Mouse (Mus musculus) spleen, adult 2 months (tissue): ENCODE results near the gene C130073F10Rik. TPM values are rescaled to one million over a fixed set of nuclear protein-coding genes. Genes with fewer than 3 reads are reported as not detected.
"Not testable (repeated sequence)": the region's sequence is repeated elsewhere in the genome, so short reads cannot be mapped to it uniquely, and the experiment has no call there.

Source experiments
- DNase-seq, 2 experiments: peaks; one replicate each; pipeline versions ENCODE4 v3.0.0 to v3.0.0-alpha.2; 2012 to 2021; ENCODE audit warnings: low spot score in 2 of 2, low read depth in 1 of 2
- H3K27ac ChIP-seq: fragments of 200-500 bp; 2 replicates; pipeline ENCODE4 v1.5.1; 2012; ENCODE audit warnings: low read length, inconsistent platforms; ENCODE audit not compliant: insufficient read depth
- H3K27me3 ChIP-seq: fragments of 200-500 bp; 2 replicates; pipeline ENCODE4 v1.6.1; 2012; ENCODE audit warnings: mild to moderate bottlenecking, moderate library complexity, low read length, inconsistent platforms; ENCODE audit not compliant: control insufficient read depth, insufficient read depth
- H3K36me3 ChIP-seq: fragments of 200-500 bp; 2 replicates; pipeline ENCODE4 v1.6.1; 2012; ENCODE audit warnings: mild to moderate bottlenecking, low read length, inconsistent platforms; ENCODE audit not compliant: control insufficient read depth, insufficient read depth
- H3K4me1 ChIP-seq: fragments of 200-500 bp; 2 replicates; pipeline ENCODE4 v1.6.1; 2011; ENCODE audit warnings: inconsistent platforms; ENCODE audit not compliant: control insufficient read depth, insufficient read depth, insufficient read length
- H3K4me3 ChIP-seq: fragments of 200-500 bp; 2 replicates; pipeline ENCODE4 v1.5.1; 2011; ENCODE audit warnings: mild to moderate bottlenecking, inconsistent platforms; ENCODE audit not compliant: insufficient read depth, insufficient read length; ENCODE audit errors: extremely low read depth
- CTCF ChIP-seq: fragments of 200-500 bp; IDR thresholded peaks from 2 replicates; pipeline ENCODE4 v1.5.1; 2011; ENCODE audit warnings: mild to moderate bottlenecking, inconsistent platforms; ENCODE audit not compliant: insufficient read depth, insufficient read length, insufficient replicate concordance; ENCODE audit errors: extremely low read depth
- POLR2A ChIP-seq: fragments of 200-500 bp; IDR thresholded peaks from 2 replicates; pipeline ENCODE4 v1.6.1; 2011; ENCODE audit warnings: low read depth, low read length, inconsistent platforms
- WGBS: fragments of 180-500 bp; shearing (Covaris S2); methylation state at CpG from one replicate; pipeline ENCODE4 v1.1.7; 2018; 5-methylcytosine and 5-hydroxymethylcytosine counted together
- polyA plus RNA-seq: library from polyadenylated mRNA; depleted of rRNA; stranded (reverse); fragments of >200 nt; gene quantifications from 2 replicates; pipeline ENCODE4 v1.2.3, GENCODE M21; 2012; rRNA removed

The C130073F10Rik gene
- polyA plus RNA-seq: not detected in 2 replicates

DNA sequence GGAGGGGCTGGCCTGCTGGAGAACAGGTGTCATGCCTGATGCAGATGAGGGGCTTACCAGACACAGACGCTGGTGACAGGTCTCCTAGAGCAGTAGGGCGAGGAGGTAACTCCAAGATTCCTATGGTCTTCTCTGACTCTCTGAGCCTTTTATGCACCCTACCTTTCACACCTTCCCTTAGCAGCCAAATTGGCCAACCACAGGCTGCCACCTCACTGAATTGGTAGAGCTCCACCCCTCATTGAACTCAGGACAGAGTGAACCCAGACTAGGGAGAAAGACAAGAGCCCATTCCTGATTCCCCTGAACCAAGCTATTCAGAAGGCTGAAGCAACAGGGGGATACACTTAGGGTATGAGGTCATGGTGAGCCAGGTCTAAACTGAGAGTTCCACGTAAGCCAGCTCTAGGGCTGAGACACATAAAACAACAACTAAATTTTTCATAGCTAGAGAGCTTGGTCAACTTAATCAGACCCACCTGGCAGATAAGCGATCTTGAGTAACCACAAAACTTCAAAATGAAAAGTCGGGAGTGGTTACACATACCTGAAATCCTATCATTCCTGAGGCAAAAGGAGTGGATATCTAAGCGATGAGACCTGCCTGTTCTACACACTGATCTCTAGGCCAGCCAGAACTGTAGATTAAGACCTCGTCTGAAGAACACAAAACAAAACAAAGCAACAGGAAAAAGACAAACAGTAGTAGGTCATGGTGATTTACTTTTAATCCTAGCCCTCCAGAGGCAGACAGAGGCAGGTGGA is at the start of gene C130073F10Rik:
Gene C130073F10Rik, minus strand, starts transcription at position 134 of the 765 bp plus-strand sequence.
- H3K36me3 ChIP-seq: no peaks in the 10 kb centered on the region
- 81% methylated on average over 7 of the region's 7 CpGs for WGBS
- H3K27me3 ChIP-seq: no peaks in the 10 kb centered on the region
- no peak for DNase-seq
- H3K4me1 ChIP-seq: no peaks in the 10 kb centered on the region
- H3K27ac ChIP-seq: no peak within 1 kb of the TSS
- TF ChIP-seq CTCF: no peak
- no peak for TF ChIP-seq POLR2A
- H3K4me3 ChIP-seq: no peak within 1 kb of the TSS

DNA sequence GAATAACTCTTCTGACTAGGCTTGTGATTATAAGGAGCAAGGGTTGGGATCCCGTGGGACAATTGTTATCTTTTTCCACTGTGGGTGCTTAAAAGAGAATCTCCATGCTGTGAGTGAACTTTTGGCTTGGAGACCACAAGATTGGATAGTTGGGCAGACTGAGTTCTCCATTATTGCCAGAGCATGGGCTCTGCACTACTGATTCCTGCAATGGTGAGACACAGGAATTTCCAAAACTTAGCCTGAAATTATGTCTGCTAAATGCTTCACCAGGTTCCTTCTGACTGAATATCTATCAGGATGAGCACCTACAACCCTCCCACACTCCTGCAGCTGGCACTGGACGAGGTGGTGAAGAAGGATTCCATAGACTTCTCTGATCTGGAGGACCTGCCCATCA is 46.5 kb upstream of the C130073F10Rik start, which contains the start of gene Gm12794:
Gene Gm12794, plus strand, starts transcription at position 301 of the 400 bp plus-strand sequence.
- H3K36me3 ChIP-seq, H3K4me1 ChIP-seq, H3K27me3 ChIP-seq, H3K4me3 ChIP-seq, H3K27ac ChIP-seq, DNase-seq: not testable (repeated sequence)
- 67% methylated on average over 2 of the region's 2 CpGs for WGBS

DNA sequence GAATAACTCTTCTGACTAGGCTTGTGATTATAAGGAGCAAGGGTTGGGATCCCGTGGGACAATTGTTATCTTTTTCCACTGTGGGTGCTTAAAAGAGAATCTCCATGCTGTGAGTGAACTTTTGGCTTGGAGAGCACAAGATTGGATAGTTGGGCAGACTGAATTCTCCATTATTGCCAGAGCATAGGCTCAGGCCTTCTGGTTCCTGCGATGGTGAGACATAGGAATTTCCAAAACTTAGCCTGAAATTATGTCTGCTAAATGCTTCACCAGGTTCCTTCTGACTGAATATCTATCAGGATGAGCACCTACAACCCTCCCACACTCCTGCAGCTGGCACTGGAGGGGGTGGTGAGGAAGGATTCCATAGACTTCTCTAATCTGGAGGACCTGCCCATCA is 15.2 kb upstream of the C130073F10Rik start, which contains the start of gene Gm12800:
Gene Gm12800, plus strand, starts transcription at position 301 of the 400 bp plus-strand sequence.
- WGBS: 71% methylated on average over 2 of the region's 2 CpGs

DNA sequence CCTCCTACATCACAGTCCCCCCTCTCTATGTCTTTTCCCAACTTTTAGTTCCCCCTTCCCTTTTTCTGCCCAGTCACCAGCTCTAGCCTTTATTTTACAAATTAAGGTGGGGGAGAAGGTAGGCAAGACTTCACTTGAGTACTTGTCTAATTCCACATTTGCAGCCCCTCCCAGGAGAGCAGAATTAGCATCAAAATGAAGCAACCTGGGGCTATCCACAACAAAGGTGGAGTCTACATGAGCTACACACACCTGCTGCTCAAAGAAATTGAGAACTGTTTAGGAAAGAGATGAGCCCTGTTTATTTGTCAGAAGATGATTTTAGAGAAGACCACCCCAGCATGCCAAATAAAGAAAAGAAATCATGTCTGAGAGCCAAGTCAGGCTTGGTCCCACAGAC is 4.2 kb downstream of the C130073F10Rik start:
- H3K27ac ChIP-seq: no peak overlapping the region
- no peak for DNase-seq
- no peak overlapping the region for H3K4me3 ChIP-seq
- H3K36me3 ChIP-seq: no peaks in the 10 kb centered on the region
- TF ChIP-seq POLR2A: no peak
- no peak for TF ChIP-seq CTCF
- no peaks in the 10 kb centered on the region for H3K4me1 ChIP-seq
- H3K27me3 ChIP-seq: no peaks in the 10 kb centered on the region

More for the DNA sequence above, 15.2 kb upstream of the C130073F10Rik start, which contains the start of gene Gm12800:
- not testable (repeated sequence) for H3K4me3 ChIP-seq, H3K27me3 ChIP-seq, H3K4me1 ChIP-seq, H3K36me3 ChIP-seq, DNase-seq, H3K27ac ChIP-seq

DNA sequence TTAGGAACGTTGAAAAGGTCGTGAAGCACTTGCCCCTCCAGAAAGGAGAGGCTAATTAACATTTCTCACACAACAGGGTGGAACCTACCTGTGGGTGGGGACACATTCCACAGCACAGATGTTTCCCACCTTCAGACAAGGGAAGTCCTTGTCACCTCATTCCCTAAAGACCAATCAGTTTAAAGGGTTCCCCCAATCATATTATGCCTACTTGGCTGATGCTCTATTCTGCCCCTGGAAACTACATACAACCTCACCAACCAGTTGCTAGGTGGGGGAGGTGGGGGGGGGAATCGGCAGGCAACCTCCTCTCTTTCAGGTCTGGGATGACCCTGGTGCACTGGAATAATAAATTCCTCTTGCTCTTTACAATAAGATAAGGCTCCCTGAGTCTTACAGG is 9.9 kb downstream of the C130073F10Rik start:
- Histone ChIP-seq H3K4me1 (no peaks in the 10 kb centered on the region), H3K4me3 (no peak overlapping the region), H3K27ac (no peak overlapping the region), H3K27me3 (no peaks in the 10 kb centered on the region), H3K36me3 (no peaks in the 10 kb centered on the region)
- WGBS: 50% methylated on average over 3 of the region's 3 CpGs
- no peak for TF ChIP-seq CTCF
- TF ChIP-seq POLR2A: no peak
- no peak for DNase-seq

DNA sequence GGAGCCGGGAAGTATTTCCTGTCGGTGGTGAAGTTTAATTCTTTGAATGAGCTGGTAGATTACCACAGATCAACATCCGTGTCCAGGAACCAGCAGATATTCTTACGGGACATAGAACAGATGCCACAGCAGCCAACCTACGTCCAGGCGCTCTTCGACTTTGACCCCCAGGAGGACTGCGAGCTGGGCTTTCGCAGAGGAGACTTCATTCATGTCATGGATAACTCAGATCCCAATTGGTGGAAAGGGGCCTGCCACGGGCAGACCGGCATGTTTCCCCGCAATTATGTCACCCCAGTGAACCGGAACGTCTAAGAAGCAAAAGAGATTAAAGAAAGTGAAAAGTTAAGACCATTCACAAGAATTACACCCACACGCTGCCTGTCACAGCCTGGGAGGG is 17.9 kb downstream of the C130073F10Rik start:
- not testable (repeated sequence) for H3K27me3 ChIP-seq, H3K27ac ChIP-seq, H3K36me3 ChIP-seq, H3K4me1 ChIP-seq, DNase-seq, H3K4me3 ChIP-seq
- WGBS: 90% methylated on average over 15 of the region's 15 CpGs

DNA sequence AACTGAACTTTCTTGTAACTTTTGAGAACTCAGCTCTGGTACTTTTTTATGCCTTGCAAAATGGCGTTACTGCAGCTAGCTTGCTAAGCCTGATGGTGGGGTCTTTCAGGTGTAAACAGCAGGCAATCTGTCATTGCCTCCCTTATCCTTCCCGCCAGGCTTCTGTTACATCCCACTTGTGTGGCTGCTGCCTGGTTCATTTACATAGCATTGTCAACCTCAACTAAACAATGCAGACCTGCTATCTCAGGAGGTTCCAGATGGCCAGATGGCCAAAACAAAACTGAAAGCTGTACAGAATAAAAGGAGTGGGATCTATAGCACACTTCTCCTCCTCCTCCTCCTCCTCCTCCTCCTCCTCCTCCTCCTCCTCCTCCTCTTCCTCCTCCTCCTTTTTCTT is 21.6 kb downstream of the C130073F10Rik start:
- WGBS: 68% methylated on average over 2 of the region's 2 CpGs
- not testable (repeated sequence) for H3K36me3 ChIP-seq, H3K4me1 ChIP-seq, H3K27ac ChIP-seq, H3K27me3 ChIP-seq, H3K4me3 ChIP-seq, DNase-seq

GRCm38 (mm10) chr4:101862289-101862688 is 31.3 kb downstream of the C130073F10Rik start:
- no peak for DNase-seq
- Histone ChIP-seq H3K27me3 (no peaks in the 10 kb centered on the region), H3K4me1 (no peaks in the 10 kb centered on the region), H3K4me3 (no peak overlapping the region), H3K27ac (no peak overlapping the region), H3K36me3 (no peaks in the 10 kb centered on the region)
- TF ChIP-seq CTCF: no peak
- TF ChIP-seq POLR2A: no peak
- 86% methylated on average over 6 of the region's 6 CpGs for WGBS
